Mouse (Mus musculus) heart, adult 2 months (tissue): ENCODE results near the gene Nfasc.

ENCODE experiments used
- CTCF ChIP-seq: fragments of 200-600 bp; IDR thresholded peaks from 2 replicates; pipeline ENCODE4 v1.8.1; 2022; ENCODE audit warnings: antibody characterized with exemption, mild to moderate bottlenecking, moderate library complexity
- POLR2A ChIP-seq: fragments of 200-500 bp; IDR thresholded peaks from 2 replicates; pipeline ENCODE4 v1.6.1; 2011; ENCODE audit warnings: mild to moderate bottlenecking, low read depth, low read length, control low read depth; ENCODE audit not compliant: insufficient read depth

DNA sequence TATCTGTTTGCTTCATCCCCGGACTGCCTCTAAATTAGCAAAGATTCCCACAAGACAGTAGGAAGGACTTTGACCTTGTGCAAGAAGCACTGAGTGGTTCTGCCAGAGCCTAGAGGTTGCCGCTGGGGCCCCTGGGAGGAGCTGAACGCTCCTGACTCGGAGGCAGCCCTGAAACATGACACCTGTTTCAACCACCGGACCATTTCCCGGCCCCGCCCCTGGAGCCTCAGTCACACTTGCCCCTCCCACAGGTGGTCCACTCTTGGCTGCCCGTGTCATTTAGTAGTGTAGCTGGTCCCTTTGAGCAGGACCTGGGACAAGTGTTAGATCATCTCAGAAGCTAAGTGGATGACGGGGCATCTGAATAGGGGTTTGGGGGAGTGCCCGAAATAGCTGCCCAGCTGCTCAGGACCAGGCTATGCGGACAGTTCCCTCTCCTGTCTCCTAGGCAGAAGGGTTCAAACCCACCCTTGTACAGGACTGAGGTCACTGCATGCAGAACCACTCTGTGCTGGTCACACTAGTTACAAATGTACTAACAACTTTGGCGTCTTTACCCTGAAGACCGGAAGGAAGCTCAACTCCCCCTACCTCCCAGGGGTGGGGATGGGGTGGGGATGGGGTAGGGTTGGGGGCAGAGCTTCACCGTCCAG, 200.3 kb downstream of the Nfasc start:
- TF ChIP-seq CTCF: no peak
- no peak for TF ChIP-seq POLR2A
